Mouse (Mus musculus): ENCODE measurements around the gene Emilin1.

Gene Emilin1

DNA sequence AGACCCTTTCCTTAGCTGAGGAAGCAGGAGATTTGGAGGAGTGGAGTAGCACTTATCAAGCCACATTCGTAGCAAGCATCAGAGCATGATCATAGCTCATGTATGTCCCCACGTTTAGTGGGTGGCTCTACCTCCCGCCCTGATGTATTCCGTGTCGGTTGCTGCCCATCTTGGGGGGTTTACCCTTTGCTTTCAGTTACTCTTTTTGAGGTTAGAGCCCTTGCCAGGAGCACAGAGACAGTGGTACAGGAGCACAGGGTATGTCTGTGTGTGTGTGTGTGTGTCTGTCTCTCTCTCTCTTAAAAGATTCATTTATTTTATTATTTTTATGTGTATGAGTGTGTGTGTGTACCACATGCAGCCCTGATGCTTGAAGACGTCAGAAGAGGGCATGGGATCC is 9.9 kb downstream of the Emilin1 start:
- intact Hi-C loops (cut with DNase I): no loop called here

DNA sequence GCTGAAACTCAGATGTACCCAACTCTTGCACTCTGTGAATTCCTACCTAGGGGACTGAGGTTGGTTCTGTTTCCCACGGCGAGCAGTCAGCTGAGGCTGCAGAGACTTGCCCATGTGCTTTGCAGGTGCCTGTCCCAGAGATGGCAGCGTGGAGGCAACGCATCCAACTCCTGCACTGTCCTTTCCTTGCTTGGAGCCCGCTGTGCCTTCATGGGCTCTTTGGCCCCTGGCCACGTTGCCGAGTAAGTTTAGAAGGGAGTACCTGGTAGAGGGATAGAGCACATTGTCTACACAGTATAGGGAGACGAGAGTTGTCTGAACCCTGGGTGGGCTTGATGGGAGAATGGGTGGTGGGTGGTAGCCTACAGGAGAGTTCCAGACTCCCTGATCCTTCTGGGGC is 11.4 kb downstream of the Emilin1 start:
- intact Hi-C loops (cut with DNase I): no loop called here

DNA sequence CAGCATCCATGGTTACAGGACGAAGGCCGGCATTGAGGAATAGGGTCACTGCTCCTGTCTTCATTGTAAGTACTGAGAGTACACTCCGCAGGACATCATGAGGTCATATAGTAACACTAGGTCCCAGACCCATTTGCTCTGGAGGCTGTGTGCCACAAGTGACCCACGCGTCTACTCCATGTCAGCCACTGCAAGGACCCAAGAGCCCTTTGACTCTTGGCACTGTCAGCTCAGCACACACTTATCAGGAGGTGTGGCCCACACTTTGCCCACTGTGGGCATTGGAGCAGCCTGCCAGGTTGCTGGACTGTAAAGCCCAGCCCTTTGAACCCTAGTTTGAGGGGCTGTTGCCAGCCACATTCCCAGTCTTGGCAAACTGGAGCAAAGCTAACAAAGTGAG is 12.0 kb downstream of the Emilin1 start:
- intact Hi-C loops (cut with DNase I): no loop called here

DNA sequence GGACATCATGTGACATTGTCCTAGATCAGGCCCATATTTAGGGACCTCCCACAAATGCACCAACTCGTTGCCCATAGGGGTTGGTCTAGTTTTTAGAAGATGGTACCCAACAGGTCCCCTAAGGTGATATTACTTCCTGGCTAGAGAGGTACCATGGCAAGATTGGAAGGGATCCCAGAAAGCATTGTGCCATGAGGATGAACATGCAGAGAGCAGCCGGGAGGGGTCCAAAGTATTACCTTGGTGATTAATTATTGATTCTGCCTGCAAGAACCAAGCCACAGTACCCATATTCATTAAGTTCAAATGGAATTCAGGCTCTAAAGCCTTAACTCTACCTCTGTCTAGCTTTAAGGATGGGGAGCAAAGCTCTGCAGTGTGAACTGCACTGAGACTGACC is 12.9 kb downstream of the Emilin1 start:
- intact Hi-C loops (cut with DNase I): no loop called here

DNA sequence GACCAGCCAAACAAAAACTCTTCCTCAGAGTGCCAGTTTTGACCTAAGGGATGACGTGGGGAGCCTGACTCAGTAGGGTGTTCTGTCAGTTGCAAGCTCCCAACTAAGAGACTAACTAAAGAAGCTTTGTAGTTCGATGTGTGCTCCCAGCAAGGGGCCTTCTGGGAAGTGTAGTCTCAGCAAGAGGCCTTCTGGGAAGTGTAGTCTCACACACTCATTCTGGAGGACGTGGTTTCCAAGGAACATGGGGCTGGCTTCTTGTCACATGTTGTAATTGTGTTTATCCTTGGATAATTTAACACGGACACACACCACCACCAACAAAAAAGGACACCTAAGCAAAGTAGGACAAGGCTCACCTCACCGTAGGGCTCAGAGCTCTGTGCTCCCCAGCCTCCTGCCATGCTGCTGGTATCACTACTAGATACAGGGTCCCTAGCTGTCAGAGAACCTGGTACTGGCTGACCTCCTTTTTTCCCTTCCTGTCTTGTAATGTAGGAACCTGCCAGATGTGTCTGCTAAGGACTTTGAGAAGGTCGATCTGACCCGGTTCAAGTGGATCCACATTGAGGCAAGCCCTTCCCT is 14.8 kb downstream of the Emilin1 start:
- intact Hi-C loops (cut with DNase I): no loop called here

DNA sequence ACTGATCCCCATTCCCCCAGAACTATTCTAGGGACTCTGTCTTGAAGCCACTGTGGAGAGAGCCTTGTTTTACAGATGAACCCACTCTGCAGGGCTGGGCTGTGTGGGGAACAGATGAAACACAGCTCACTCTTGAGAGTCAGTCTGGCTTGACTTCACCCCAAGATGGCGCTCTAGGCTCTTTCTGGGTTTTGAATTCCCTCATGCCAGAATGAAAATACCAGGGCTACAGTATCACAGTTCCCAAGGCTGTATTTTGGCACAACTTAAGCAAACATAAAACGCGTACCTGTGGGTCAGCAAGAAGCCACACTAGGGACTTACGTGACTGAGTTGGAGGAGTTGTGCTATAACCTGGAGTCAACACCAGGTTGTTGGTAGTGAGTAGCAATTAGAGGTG is 16.9 kb downstream of the Emilin1 start:
- intact Hi-C loops (cut with DNase I): loop anchor here (2.0 kb wide), 1 partner anchor 69 kb away; no protein-coding TSS in a partner anchor

DNA sequence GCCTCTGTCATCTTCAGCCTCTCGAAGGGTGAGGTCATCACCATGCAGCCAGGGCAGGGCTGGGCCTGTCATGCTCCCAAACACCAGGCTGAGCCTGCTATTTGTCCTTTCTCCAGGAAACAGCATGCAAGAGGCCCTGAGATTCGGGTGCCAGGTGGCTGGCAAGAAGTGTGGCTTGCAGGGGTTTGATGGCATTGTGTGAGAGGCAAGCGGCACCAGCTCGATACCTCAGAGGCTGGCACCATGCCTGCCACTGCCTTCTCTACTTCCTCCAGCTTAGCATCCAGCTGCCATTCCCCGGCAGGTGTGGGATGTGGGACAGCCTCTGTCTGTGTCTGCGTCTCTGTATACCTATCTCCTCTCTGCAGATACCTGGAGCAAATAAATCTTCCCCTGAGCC is 17.6 kb downstream of the Emilin1 start:
- intact Hi-C loops (cut with DNase I): loop anchor here (2.0 kb wide), 1 partner anchor 68 kb away; no protein-coding TSS in a partner anchor

DNA sequence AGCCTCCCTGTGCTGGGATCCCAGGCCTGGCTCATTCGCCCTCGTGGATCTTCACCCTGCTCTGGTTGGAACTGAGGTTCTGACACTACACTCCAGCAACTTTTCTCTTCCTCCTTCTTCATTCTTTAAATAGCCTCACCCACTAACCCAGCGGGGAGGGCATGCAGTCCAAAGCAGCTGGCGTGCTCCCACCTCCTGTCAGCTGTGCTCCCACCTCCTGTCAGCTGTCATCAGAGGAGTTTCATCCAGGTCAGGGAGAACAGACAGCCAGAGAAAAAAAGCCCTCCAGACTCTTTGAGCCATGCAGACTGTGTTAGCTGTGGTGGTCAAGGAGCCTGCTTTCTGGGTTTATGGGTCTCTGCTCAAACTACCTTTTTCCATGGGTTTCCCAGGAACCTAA is 18.2 kb downstream of the Emilin1 start:
- intact Hi-C loops (cut with DNase I): loop anchor here (2.0 kb wide), 1 partner anchor 67 kb away; no protein-coding TSS in a partner anchor

DNA sequence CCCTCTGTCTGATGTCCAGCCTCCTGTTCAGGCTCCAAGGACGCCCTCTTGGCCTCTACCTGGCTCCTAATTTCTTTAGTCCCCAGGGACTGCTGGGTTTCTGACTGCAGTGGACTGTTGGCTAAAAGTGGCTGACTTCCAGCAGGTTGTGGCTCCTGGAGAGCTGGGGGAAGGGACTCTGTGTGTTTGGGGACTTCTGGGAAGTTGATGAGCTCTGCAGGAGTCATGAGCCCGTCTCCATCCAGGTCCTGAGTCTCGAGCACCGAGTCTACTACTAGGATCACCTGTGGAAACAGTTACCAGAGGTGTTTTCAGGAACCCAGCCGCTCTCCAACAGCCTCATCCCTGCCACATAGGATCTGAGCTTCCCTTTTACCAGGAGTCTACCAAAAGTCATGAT is 20.5 kb downstream of the Emilin1 start:
- intact Hi-C loops (cut with DNase I): no loop called here

DNA sequence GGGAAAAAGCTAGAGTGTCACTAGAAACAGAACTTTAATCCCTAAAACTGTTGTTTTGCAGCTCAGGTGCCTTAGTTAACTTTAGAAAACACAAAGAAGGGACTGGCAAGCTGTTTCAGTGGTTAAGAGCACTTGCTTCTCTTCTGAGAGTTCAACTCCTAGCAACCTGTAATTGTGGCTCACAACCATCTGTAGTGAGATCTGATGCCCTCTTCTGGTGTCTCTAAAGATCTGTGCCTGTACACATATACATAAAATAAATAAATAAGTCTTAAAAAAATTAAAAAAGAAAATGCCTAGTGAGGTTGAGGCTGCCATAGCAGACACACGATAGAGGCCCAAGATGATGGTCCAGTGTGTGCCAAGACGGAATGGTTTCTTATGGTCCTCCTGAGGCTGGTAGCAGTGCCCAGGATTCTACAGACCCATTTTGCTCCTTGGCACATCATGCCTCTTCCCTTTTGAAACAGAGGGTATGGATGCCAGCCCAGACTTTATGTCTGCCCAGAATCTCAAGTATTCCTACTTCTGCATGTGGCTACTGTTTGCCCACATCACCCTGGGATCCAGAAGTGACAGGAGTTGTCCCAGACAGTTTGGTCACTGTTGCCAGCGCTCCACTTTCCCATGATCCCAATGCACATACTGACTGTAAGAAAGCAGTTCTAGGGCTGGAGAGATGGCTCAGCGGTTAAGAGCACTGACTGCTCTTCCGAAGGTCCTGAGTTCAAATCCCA is 21.7 kb downstream of the Emilin1 start:
- intact Hi-C loops (cut with DNase I): no loop called here

DNA sequence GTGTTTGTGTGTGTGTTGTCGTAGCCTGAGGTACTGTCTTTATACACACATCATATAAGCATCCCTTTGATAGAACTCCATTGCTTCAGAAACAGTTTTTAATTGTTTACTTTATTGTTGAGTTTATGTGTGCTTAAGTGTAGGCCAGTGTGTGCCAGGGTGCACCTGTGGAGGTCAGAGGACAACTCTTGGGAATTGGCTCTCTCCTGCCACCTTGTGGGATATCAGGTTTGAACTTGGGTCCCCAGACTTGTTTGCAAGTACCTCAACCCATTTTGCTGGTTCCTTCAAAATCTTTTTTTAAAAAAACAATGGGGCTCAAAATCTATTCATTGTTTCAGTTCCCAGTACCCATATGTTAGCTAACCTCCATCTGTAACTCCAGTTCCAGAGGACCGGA is 29.8 kb downstream of the Emilin1 start:
- intact Hi-C loops (cut with DNase I): no loop called here

DNA sequence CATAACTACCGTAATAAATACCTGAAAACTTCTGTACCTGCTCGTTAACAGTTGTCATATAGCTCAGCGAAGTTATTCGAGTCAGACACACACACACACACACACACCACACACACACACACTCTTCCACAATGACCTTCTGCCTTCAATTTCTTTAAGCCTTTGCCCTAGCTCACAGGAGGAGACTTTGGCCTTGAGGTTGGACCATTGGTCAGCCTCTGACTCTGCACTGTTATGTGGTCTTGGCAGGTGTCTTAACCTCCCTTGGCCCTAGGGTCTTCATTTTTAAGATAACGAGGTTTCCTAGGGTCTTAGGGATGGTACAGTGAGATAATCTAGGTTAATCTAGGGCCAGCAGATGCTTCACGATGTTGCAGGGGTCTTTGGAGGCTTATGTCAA is 31.1 kb downstream of the Emilin1 start:
- intact Hi-C loops (cut with DNase I): no loop called here

DNA sequence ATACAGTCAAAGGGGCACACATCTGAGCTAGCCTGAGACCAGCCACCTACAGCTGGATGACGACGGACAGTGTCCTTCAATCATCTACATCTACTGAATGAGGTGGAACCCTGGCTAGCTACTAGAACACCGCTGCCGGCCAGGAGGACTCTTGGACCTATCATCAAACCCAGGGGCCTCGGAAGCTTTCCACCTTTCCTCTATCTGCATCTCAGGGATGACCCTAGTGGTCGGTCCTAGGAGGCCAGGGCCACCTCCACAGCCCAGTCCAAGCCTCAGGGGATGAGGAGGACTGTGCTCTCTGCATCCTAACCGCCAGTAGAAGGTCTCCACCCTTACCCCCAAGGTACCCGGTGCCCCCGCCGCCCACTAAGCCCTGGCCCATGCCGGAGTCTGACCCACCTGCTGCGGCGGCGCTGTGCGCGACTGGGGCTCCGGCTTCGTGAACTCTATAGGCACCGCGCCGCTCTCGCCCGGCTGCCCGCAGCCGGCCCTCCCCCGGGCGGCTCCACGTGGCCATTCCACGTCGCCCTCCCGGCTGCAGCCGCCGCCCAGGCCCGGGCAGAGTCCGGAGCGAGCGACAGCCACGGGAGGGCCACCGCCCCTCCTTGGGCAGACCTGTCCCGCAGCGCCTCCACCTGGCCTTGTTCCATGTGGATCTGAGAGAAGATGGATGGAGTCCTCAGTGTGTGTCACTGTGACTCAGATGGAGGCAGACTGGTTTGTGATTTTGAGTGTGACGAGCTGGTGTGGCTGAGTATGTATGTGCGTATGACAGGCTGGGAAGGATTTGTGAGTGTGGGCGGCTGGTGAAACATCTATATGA is 32.0 kb downstream of the Emilin1 start, which contains the start of gene Cgref1:
Gene Cgref1 (minus strand): TSS at position 636 of the 826 bp plus-strand sequence.
- intact Hi-C loops (cut with DNase I): no loop called here

DNA sequence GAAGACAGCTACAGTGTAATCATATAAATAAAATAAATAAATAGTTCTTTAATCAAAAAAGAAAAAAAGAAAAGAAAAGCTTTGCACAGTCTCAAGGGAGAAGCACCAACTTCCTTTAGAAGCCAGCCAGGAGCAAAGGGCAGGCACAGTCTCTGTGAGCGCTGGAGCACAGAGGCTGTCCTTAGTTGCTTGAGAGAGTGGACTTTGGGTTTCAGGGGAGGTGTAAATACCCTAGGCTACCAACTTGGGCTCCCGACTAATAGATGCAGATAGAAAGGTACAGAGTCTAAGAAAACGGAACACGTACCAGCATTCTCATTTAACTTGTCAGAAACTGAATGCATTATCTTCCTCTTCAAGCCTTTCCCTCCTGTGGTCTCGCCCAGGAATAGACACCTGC is 35.4 kb downstream of the Emilin1 start:
- intact Hi-C loops (cut with DNase I): no loop called here

DNA sequence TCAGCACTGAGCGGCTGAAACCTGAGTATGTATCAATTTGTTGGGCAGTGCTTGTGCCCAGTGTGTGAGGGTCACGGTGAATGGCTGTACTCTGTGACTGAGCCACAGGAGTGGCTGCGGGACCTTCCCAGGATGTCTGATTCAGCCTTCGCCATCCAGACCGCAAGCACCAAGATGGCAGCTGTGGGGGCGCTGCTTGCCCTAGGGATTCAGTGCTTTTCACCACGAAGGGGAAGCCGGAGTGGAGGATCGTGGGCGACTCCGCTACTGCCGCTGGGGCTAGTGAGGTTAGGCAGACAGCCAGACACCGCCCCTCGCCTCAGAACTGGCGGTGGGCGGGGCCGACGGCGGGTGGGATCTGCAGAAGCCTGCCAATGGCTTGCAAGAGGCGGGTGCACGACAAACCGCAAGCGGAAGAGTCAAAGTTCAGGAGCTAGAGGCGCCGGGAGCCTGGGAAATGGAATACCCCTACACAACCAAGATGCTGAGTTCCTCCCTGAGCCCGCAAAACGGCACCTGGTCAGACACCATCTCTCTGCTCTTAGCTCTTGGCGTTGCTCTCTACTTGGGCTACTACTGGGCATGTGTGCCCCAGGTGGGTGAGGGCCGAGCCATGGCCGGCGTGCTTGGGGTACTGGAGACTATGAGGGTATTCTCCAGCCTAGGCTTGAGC is 36.6 kb downstream of the Emilin1 start:
- intact Hi-C loops (cut with DNase I): no loop called here

DNA sequence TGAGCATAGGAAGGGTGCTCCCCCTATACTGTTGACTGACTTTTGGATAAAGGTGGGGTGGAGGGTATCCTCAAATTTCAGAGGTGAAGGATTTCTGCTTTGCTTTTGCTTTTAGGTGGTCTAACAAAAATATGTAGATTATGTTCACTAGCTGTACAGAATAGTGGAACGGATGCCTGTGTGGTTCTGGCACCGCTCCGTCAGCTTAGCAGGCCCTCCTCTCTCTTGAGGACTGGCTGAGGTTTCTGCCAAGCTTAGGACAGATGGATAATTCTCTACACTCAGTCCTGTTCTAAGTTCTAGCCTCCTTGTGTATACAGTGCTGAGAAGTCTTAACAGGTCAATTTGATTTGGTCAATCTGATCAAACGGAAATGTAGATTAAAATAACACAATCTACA is 37.2 kb downstream of the Emilin1 start:
- intact Hi-C loops (cut with DNase I): no loop called here

DNA sequence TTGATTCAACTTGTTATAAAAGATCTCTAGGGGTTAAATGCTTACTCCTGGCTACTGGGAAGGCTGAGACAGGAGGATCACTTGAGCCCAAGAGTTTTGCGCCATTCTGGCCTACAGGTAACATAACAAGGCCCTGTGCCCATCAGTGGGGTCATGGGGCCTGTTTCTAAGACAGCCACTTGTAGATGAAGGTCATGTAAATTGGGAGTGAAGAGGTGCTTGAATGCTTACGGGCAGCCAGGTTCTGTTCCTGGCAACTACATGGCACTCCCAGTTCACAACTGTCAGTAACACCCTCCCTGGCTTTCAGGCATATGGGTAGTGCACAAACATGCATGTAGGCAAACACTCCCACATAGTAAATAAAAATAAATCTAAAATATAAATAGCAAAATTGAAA is 37.7 kb downstream of the Emilin1 start:
- intact Hi-C loops (cut with DNase I): no loop called here

DNA sequence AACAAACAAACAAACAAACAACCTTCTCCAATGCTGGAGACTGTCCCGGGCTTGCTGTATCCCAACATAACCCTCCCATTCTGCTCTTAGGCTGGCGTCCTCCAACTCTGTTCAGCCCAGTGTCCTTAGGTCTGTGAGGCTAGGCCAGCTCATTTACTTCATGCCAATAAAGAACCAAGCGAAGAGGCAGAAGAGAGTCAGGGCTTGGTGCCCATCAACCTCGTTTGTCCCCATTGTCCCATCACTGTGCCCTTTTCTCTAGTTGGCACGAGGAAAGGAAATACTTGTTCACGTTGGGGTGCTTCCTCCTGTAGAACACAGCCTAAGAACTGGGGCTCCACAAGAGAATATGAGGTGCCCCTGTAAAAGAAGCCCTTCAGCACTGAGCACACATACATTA is 38.5 kb downstream of the Emilin1 start:
- intact Hi-C loops (cut with DNase I): no loop called here

DNA sequence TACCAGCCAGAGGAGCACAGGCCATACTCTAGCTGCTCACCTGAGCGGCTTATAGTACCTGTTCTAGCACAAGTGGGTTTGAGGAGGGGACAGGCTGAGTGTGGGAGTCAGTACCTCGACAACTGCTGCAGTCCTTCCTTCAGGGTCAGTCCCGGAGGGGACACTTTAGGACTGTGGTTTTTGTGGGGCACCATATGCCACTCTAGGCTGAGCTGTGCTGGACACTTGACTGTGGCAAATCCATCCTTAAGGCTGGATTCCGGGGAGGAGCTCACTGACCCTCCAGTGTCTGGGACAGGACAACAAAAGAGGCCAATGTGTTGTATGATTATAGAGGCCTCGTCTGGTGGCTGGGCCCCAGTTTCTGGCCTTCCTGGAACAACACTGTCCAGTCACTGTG is 39.3 kb downstream of the Emilin1 start:
- intact Hi-C loops (cut with DNase I): no loop called here

DNA sequence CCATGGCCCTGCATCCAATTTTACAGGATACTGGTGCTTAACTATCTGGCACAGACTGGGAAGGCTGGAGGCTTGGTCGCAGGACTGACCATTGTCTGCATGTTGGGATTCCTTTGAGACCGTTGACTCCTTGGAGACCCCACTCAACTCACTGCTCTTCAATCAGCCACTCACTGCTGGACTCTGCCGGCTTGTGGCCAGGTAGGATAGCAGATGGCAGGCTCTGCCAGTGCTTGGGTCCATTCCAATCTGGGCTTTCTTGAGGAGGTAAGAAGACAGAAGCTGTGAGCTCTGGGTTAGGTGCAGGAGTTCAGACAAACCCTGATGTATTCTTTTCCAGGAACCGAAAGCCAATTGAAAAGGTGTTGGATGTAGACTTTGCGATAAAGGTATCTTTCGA is 40.9 kb downstream of the Emilin1 start:
- intact Hi-C loops (cut with DNase I): no loop called here

DNA sequence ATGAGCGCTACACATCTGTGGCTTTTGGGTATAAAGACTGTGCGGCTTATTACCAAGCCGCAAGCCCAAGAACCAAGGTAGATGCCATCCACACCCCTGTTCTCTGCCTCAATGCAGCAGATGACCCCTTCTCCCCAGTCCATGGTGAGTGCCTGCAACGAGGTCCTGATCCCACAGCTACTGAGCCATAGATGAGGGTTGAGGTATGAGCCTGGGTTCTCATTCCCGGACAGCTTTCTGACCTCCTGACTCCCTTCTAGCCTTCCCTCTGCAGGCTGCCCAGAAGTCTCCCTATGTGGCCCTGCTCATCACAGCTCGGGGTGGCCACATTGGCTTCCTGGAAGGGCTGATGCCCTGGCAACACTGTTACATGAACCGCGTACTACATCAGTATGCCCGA is 41.4 kb downstream of the Emilin1 start:
- intact Hi-C loops (cut with DNase I): no loop called here

DNA sequence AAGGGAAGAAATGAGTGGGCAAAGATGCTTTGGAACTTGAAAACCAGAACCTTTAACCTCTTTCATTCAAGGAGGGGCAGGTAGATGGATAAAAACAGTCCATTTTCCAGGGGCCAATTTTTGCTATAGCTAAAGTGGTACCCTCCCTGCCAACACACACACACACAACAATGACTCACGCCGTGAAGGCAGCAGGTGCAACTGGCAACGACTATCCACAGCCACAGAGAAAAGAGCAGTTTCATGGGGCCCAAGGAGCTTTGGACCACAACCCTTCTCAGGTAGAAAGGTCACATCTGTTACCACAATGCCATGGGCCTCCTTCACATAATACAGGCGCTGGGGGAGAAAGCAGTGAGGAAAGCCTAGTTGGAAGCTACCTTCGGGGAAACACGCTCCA is 42.5 kb downstream of the Emilin1 start:
- intact Hi-C loops (cut with DNase I): no loop called here
